Mouse (Mus musculus) heart, embryonic 11.5 days (tissue): ENCODE results near the gene Hist1h4n. TPM values are rescaled to one million over a fixed set of nuclear protein-coding genes. Genes with fewer than 3 reads are reported as not detected.
"Not testable (repeated sequence)": the region's sequence is repeated elsewhere in the genome, so short reads cannot be mapped to it uniquely, and the experiment has no call there.

ENCODE experiments used
- ATAC-seq: fragments of 200-750 bp; cut with Nextera tagmentation; replicated peaks from 2 replicates; pipeline ENCODE4 v1.8.0; 2017; ENCODE audit warnings: moderate library complexity; ENCODE audit not compliant: insufficient number of reproducible peaks, low FRiP score, low TSS enrichment
- H3K27ac ChIP-seq: fragments of 300-500 bp; sonication (generic); 2 replicates; pipeline ENCODE4 v1.5.1; 2014; ENCODE audit warnings: mild to moderate bottlenecking, low read depth, low read length
- H3K27me3 ChIP-seq: fragments of 300-500 bp; sonication (generic); 2 replicates; pipeline ENCODE4 v1.6.1; 2014; ENCODE audit warnings: mild to moderate bottlenecking, low read length, mixed read lengths; ENCODE audit not compliant: control insufficient read depth, insufficient read depth
- H3K36me3 ChIP-seq: fragments of 300-500 bp; sonication (generic); 2 replicates; pipeline ENCODE4 v1.6.1; 2014; ENCODE audit warnings: mild to moderate bottlenecking, low read length, moderate library complexity, mixed read lengths; ENCODE audit not compliant: control insufficient read depth, insufficient read depth
- H3K4me1 ChIP-seq: fragments of 300-500 bp; sonication (generic); 2 replicates; pipeline ENCODE4 v1.6.1; 2014; ENCODE audit warnings: low read length; ENCODE audit not compliant: control insufficient read depth, insufficient read depth
- H3K4me2 ChIP-seq: fragments of 300-500 bp; sonication (generic); 2 replicates; pipeline ENCODE4 v1.6.1; 2014; ENCODE audit warnings: mild to moderate bottlenecking, moderate library complexity
- H3K4me3 ChIP-seq: fragments of 300-500 bp; sonication (generic); 2 replicates; pipeline ENCODE4 v1.5.1; 2014; ENCODE audit warnings: low read depth, low read length
- H3K9ac ChIP-seq: fragments of 300-500 bp; sonication (generic); 2 replicates; pipeline ENCODE4 v1.6.1; 2014; ENCODE audit warnings: mild to moderate bottlenecking, low read depth, low read length, moderate library complexity
- H3K9me3 ChIP-seq: fragments of 300-500 bp; sonication (generic); replicated peaks from 2 replicates; pipeline ENCODE4 v1.6.1; 2016; ENCODE audit warnings: low read length; ENCODE audit not compliant: control insufficient read depth
- WGBS: fragments of 180-500 bp; shearing (Covaris S2); extraction: QIAGEN DNeasy Blood & Tissue Kit; methylation state at CpG from one replicate; pipeline ENCODE4 v1.1.7; 2014; ENCODE audit not compliant: insufficient replicate concordance; 5-methylcytosine and 5-hydroxymethylcytosine counted together
- polyA plus RNA-seq: library from polyadenylated mRNA; unstranded; fragments of >200 nt; fragmentation: Nextera tagmentation; extraction: Ambion mirVana; gene quantifications from 2 replicates; pipeline ENCODE4 v1.2.1, GENCODE M21; 2014

Hist1h4n gene
- polyA plus RNA-seq, 1 experiment from 2014 or later, result 10.5 TPM

DNA sequence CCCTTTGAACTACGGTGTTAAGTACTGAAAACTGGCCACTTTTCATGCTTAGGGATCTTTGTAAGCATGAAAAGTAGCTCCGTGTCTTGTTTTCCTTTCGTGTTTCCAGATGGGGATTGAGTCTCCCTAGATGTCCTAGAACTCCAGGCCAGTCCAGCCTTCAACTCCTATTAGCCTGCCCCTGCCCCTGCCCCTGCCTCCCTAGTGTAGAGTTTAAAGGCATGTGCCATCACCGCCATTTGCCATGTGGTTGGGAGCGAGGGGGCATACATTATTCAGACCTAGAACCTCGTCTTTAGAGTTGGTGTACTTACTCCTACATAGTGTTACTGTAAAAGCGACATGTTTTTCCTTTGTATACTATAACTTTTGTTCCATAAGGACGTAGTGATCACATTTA lies 20.9 kb downstream of the Hist1h4n start:
- not testable (repeated sequence) for H3K4me3 ChIP-seq, H3K4me1 ChIP-seq, H3K4me2 ChIP-seq, H3K27ac ChIP-seq, H3K27me3 ChIP-seq, H3K9me3 ChIP-seq, ATAC-seq, H3K36me3 ChIP-seq, H3K9ac ChIP-seq
- no CpG with 5 or more reads among the region's 8 CpGs for WGBS

DNA sequence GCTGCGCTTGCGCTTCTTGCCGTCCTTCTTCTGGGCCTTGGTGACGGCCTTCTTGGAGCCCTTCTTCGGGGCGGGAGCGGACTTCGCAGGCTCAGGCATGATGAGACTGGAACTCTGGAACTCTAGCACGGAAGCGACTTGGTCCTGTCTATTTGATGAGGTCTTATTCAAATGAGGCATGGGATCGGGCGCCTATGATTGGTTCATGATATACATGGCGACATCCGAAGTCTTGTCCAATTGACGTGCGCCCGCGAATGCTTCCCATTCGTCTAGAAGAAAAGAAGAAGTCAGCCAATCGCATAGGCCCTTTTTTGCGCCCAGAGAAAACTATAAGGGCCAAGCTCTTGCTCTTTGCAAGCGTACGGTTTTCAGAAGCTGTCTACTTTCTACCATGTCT lies 21.9 kb downstream of the Hist1h4n start, which contains the start of the genes Hist1h2bq and Hist1h2ao:
TSS of gene Hist1h2bq (minus strand) at position 125 of the 400 bp plus-strand sequence.
TSS of gene Hist1h2ao (plus strand) at position 393 of the 400 bp plus-strand sequence.
- not testable (repeated sequence) for H3K4me3 ChIP-seq, H3K9me3 ChIP-seq, H3K4me1 ChIP-seq, H3K27ac ChIP-seq, H3K27me3 ChIP-seq, H3K9ac ChIP-seq, H3K4me2 ChIP-seq, H3K36me3 ChIP-seq
- no CpG with 5 or more reads among the region's 23 CpGs for WGBS
- ATAC-seq, result peak; percentile 95

- H3K36me3 ChIP-seq, H3K27ac ChIP-seq, H3K9ac ChIP-seq, H3K4me1 ChIP-seq, H3K27me3 ChIP-seq, H3K9me3 ChIP-seq, H3K4me2 ChIP-seq, H3K4me3 ChIP-seq: not testable (repeated sequence)
- WGBS, result no CpG with 5 or more reads among the region's 4 CpGs
- peak; percentile 55; the same call in 1 of the 2 replicates for ATAC-seq
Measured at GRCm38 (mm10) chr13:21803058-21803457, 28.9 kb downstream of the Hist1h4n start.

- ATAC-seq, H3K27ac ChIP-seq, H3K27me3 ChIP-seq, H3K4me3 ChIP-seq, H3K9ac ChIP-seq, H3K4me2 ChIP-seq, H3K4me1 ChIP-seq, H3K9me3 ChIP-seq, H3K36me3 ChIP-seq: not testable (repeated sequence)
Measured at GRCm38 (mm10) chr13:21797163-21797562, 34.8 kb downstream of the Hist1h4n start.

DNA sequence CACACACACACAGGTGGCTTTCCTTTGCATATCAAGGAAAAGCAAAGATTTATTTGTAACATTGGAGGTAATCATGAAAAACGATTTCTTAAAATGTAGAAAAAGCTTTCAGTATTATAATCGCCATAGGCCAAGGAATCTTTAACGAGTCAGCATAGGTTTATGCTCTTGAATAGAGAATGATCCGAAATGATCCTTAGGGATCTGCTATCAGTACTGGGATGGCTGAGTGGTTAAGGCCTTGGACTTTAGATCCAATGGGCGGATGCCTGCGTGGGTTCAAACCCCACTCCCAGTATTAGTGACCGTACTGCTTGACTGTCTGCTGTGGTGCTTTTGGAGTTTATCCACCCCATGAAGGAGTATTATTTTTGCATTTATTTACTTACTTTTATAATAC lies 36.4 kb downstream of the Hist1h4n start:
- no peaks in the 10 kb centered on the region for H3K9me3 ChIP-seq
- H3K9ac ChIP-seq, result no peak overlapping the region
- H3K36me3 ChIP-seq, result no peaks in the 10 kb centered on the region
- peaks cover 3% of the 10 kb centered on the region; the same call in 1 of the 2 replicates for H3K4me1 ChIP-seq
- 88% methylated on average over 7 of the region's 7 CpGs for WGBS
- ATAC-seq, result no peak
- no peaks in the 10 kb centered on the region for H3K27me3 ChIP-seq
- no peak overlapping the region for H3K4me2 ChIP-seq
- H3K27ac ChIP-seq, result no peak overlapping the region
- no peak overlapping the region for H3K4me3 ChIP-seq

- 6% methylated on average over 18 of the region's 18 CpGs for WGBS
- ATAC-seq, result no peak
Measured at GRCm38 (mm10) chr13:21790601-21791283, 41.3 kb downstream of the Hist1h4n start.

GRCm38 (mm10) chr13:21789925-21790324 lies 42.1 kb downstream of the Hist1h4n start:
- H3K9ac ChIP-seq, result no peak overlapping the region
- peaks cover 5% of the 10 kb centered on the region; the same call in 1 of the 2 replicates for H3K4me1 ChIP-seq
- no peaks in the 10 kb centered on the region for H3K27me3 ChIP-seq
- no peak overlapping the region for H3K4me2 ChIP-seq
- no peaks in the 10 kb centered on the region for H3K36me3 ChIP-seq
- H3K27ac ChIP-seq, result no peak overlapping the region
- H3K9me3 ChIP-seq, result no peaks in the 10 kb centered on the region
- H3K4me3 ChIP-seq, result no peak overlapping the region
- no peak for ATAC-seq
- 56% methylated on average over 6 of the region's 6 CpGs for WGBS

More at GRCm38 (mm10) chr13:21790601-21791283, 41.3 kb downstream of the Hist1h4n start:
- Histone ChIP-seq H3K4me3 (peak overlapping the region; percentile 33), H3K36me3 (no peaks in the 10 kb centered on the region), H3K4me1 (peaks cover 5% of the 10 kb centered on the region; the same call in 1 of the 2 replicates), H3K27ac (0 out of 2 replicates have a peak overlapping the region, but pooled peaks have one; percentile 35), H3K27me3 (no peaks in the 10 kb centered on the region), H3K9me3 (no peaks in the 10 kb centered on the region), H3K9ac (peak overlapping the region; percentile 69), H3K4me2 (peak overlapping the region; percentile 68)

DNA sequence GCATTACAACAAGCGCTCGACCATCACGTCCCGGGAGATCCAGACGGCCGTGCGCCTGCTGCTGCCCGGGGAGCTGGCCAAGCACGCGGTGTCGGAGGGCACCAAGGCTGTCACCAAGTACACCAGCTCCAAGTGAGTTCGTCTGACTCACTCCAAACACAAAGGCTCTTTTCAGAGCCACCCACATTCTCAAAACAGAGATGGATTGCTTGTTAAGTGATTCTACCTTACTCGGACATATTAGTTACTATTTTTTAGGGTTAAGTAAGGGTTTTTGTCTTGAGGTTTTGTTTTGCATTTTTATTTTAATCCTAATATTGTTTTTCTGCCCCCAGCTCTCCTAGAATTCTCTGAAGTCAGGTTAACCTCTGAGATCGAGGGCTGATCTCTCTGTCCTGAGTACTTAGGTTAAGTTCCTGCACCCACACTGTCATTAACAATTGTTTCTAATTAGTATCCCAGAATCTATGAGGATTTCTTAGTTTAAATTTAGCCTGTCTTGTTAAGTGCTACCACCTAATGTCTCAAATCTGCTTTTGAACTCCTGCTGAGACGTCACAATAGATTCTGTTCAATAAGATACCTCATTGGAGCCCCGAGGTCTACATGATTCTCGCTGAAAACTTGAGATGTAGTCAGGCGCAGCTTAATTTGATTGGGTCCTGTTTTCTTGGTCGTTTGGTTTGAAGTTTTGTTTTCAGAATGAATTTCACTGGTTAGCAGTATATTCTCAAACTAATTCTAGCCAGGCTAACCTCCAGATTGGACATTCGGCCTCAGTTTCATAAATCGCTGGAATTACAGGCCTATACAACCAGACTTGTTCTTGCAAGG lies 44.0 kb downstream of the Hist1h4n start:
- Histone ChIP-seq H3K27ac (peak overlapping the region; percentile 79), H3K4me3 (peak overlapping the region; percentile 27), H3K4me1 (peaks cover 12% of the 10 kb centered on the region), H3K27me3 (no peaks in the 10 kb centered on the region), H3K9ac (peak overlapping the region; percentile 54; the same call in 1 of the 2 replicates), H3K9me3 (no peaks in the 10 kb centered on the region), H3K4me2 (peak overlapping the region; percentile 60), H3K36me3 (no peaks in the 10 kb centered on the region)
- WGBS, result 29% methylated on average over 13 of the region's 21 CpGs
- ATAC-seq, result 0 out of 2 replicates have a peak, but pooled peaks have one; percentile 1
